Mouse (Mus musculus): ENCODE measurements around the gene Lrrc71. TPM values are rescaled to one million over a fixed set of nuclear protein-coding genes. Genes with fewer than 3 reads are reported as not detected.

Gene Lrrc71
- total and polyA plus RNA-seq, 3 experiments, result 0.14 to 0.17 TPM; not detected in 1

DNA sequence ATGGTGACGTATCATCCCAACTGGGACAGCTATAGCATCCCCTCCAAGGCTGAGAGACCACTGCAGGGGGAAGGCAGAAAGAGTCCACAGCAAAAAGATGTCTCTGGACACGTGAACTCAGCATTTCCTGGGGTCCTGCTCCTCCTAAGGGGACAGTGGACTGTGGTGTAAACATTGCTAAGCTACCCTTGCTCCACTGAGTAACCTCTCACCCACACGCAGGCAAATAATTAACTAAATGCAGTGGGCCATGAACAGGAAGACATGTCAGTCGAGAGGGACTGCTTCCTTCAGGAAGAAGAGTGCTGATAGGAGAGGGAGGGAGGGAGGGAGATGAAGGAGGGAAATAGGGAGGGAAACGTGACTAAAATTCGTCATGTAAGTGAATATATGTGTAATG lies 22.7 kb upstream of the Lrrc71 start:
- Histone ChIP-seq H3K27ac (ENCODE audit: insufficient read depth, low read depth) (no peak overlapping the region), H3K36me3 (replicated peaks in 1 of 2; ENCODE audit: control insufficient read depth in 1 of 2, insufficient read depth in 1 of 2, low read length in 1 of 2) (no peaks in the 10 kb centered on the region), H3K4me2 (ENCODE audit: insufficient read depth, low read depth, poor library complexity, severe bottlenecking) (no peak overlapping the region), H3K9ac (ENCODE audit: insufficient read depth, low read depth) (no peak overlapping the region), H3K79me2 (replicated peaks; ENCODE audit: control insufficient read depth, extremely low read depth, insufficient read depth, poor library complexity, severe bottlenecking) (no peaks in the 10 kb centered on the region), H3K9me3 (replicated peaks; ENCODE audit: low read length) (no peaks in the 10 kb centered on the region), H3K4me3 (replicated peaks in 1 of 3; ENCODE audit: low read depth in 2 of 3, low read length in 2 of 3, poor library complexity in 1 of 3) (no peak overlapping the region), H3K27me3 (replicated peaks) (peaks cover 73% of the 10 kb centered on the region), H3K4me1 (ENCODE audit: control insufficient read depth in 1 of 2, insufficient read depth in 2 of 2) (peaks cover 0 to 9% of the 10 kb centered on the region in 2 experiments; a peak in 2 of 4 replicates)
- dilution Hi-C loops (cut with MboI; ENCODE audit: extremely low pct_ligation_motif_present, extremely low pct_unique_long_range_greater_than_20kb, low sequenced_read_pairs), result no loop called here
- TF ChIP-seq UBTF (IDR thresholded peaks at IDR 0.05; ENCODE audit: low read depth, low read length) (no peak), ETS1 (conservative IDR thresholded peaks at IDR 0.05; ENCODE audit: low read depth, low read length) (no peak), BHLHE40 (IDR thresholded peaks at IDR 0.05; ENCODE audit: low read depth, low read length) (no peak), HCFC1 (IDR thresholded peaks at IDR 0.05; ENCODE audit: low read depth, low read length) (no peak), ZC3H11A (IDR thresholded peaks at IDR 0.05; ENCODE audit: low read depth, low read length) (no peak), MXI1 (IDR thresholded peaks at IDR 0.05; ENCODE audit: low read depth, low read length) (no peak), GABPA (IDR thresholded peaks at IDR 0.05; ENCODE audit: insufficient replicate concordance, low read depth, low read length) (no peak), IRF4 (IDR thresholded peaks at IDR 0.05; ENCODE audit: low read depth, low read length) (no peak), JUND (conservative IDR thresholded peaks at IDR 0.05; ENCODE audit: low read depth, low read length) (no peak), USF1 (IDR thresholded peaks at IDR 0.05; ENCODE audit: low read depth, low read length) (no peak), ZKSCAN1 (IDR thresholded peaks at IDR 0.05; ENCODE audit: borderline replicate concordance, low read depth, low read length) (no peak)
- in situ Hi-C loops (cut with MboI; ENCODE audit: low pct_ligation_motif_present, low pct_unique_long_range_greater_than_20kb, low sequenced_read_pairs), result no loop called here
- DNase-seq (ENCODE audit: extremely low read depth), result no peak

GRCm38 (mm10) chr3:87770280-87770679 lies 21.9 kb upstream of the Lrrc71 start:
- Histone ChIP-seq H3K9me3 (replicated peaks; ENCODE audit: low read length) (no peaks in the 10 kb centered on the region), H3K4me3 (replicated peaks in 1 of 3; ENCODE audit: low read depth in 2 of 3, low read length in 2 of 3, poor library complexity in 1 of 3) (no peak overlapping the region), H3K36me3 (replicated peaks in 1 of 2; ENCODE audit: control insufficient read depth in 1 of 2, insufficient read depth in 1 of 2, low read length in 1 of 2) (no peaks in the 10 kb centered on the region), H3K79me2 (replicated peaks; ENCODE audit: control insufficient read depth, extremely low read depth, insufficient read depth, poor library complexity, severe bottlenecking) (no peaks in the 10 kb centered on the region), H3K27ac (ENCODE audit: insufficient read depth, low read depth) (no peak overlapping the region), H3K27me3 (replicated peaks) (peaks cover 65% of the 10 kb centered on the region), H3K9ac (ENCODE audit: insufficient read depth, low read depth) (no peak overlapping the region), H3K4me1 (ENCODE audit: control insufficient read depth in 1 of 2, insufficient read depth in 2 of 2) (peaks cover 2 to 18% of the 10 kb centered on the region in 2 experiments), H3K4me2 (ENCODE audit: insufficient read depth, low read depth, poor library complexity, severe bottlenecking) (no peak overlapping the region)
- dilution Hi-C loops (cut with MboI; ENCODE audit: extremely low pct_ligation_motif_present, extremely low pct_unique_long_range_greater_than_20kb, low sequenced_read_pairs), result no loop called here
- TF ChIP-seq TBP (conservative IDR thresholded peaks at IDR 0.05; ENCODE audit: low read depth, low read length), result no peak
- TF ChIP-seq GABPA (IDR thresholded peaks at IDR 0.05; ENCODE audit: insufficient replicate concordance, low read depth, low read length), result no peak
- TF ChIP-seq SIN3A (IDR thresholded peaks at IDR 0.05; ENCODE audit: low read length), result 0 out of 2 replicates have a peak, but pooled peaks have one; percentile 48
- peak; percentile 91 to 96 for TF ChIP-seq CTCF (conservative IDR thresholded peaks at IDR 0.05 in 1 of 2, IDR thresholded peaks at IDR 0.05 in 1 of 2; ENCODE audit: low read depth in 2 of 2, low read length in 2 of 2)
- TF ChIP-seq USF2 (conservative IDR thresholded peaks at IDR 0.05; ENCODE audit: low read depth, low read length), result no peak
- TF ChIP-seq RAD21 (IDR thresholded peaks at IDR 0.05; ENCODE audit: low read depth, low read length), result peak; percentile 96
- TF ChIP-seq ZC3H11A (IDR thresholded peaks at IDR 0.05; ENCODE audit: low read depth, low read length), result peak; percentile 34
- 0 out of 2 replicates have a peak, but pooled peaks have one; percentile 29 for TF ChIP-seq BHLHE40 (IDR thresholded peaks at IDR 0.05; ENCODE audit: low read depth, low read length)
- no peak for TF ChIP-seq POLR2A (IDR thresholded peaks at IDR 0.05; ENCODE audit: low read depth, low read length)
- TF ChIP-seq SMC3 (IDR thresholded peaks at IDR 0.05; ENCODE audit: low read depth, low read length), result peak; percentile 89
- peak; percentile 19; the same call in 1 of the 2 replicates for TF ChIP-seq ELF1 (IDR thresholded peaks at IDR 0.05; ENCODE audit: low read depth, low read length)
- DNase-seq (ENCODE audit: extremely low read depth), result peak; percentile 76
- in situ Hi-C loops (cut with MboI; ENCODE audit: low pct_ligation_motif_present, low pct_unique_long_range_greater_than_20kb, low sequenced_read_pairs), result no loop called here
